Mouse (Mus musculus) left cerebral cortex, postnatal 4 days (tissue): ENCODE data around the gene Vmn1r233. TPM values are rescaled to one million over a fixed set of nuclear protein-coding genes. Genes with fewer than 3 reads are reported as not detected.

Experiments
- DNase-seq: peaks from one replicate; pipeline ENCODE4 v3.0.0-alpha.2; 2022
- intact Hi-C: fragments of 180-260 bp; cut with DNase I; formaldehyde crosslinking; loops from one replicate; pipeline ENCODE4 v1.15.1; 2025
- total RNA-seq, 2 experiments: library from RNA; stranded (reverse); gene quantifications; 2 replicates each; pipeline ENCODE4 v1.2.3; 2021

Vmn1r233 gene
- not detected for total RNA-seq

DNA sequence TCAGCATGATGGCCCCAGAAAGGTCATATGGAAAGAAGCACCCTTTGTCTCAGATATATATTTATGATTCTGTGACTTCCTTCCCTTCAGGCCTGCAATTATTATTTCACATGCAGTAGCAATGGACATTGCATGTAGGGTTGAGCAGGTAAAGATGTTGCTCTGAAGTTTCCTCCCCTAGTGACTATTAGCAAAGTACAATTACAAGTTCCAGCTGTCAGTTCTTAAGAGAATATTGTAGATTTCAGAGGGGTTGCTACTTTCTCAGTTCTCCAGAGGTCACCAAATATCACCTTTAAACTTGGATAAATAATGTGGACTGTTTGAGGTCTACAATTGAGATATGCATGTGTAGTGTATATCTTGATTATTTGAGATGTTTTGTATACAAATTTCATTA lies at the start of gene Vmn1r233:
Gene Vmn1r233, minus strand, starts transcription at position 101 of the 400 bp plus-strand sequence.
- DNase-seq, result no peak
- intact Hi-C loops, result no loop called here

DNA sequence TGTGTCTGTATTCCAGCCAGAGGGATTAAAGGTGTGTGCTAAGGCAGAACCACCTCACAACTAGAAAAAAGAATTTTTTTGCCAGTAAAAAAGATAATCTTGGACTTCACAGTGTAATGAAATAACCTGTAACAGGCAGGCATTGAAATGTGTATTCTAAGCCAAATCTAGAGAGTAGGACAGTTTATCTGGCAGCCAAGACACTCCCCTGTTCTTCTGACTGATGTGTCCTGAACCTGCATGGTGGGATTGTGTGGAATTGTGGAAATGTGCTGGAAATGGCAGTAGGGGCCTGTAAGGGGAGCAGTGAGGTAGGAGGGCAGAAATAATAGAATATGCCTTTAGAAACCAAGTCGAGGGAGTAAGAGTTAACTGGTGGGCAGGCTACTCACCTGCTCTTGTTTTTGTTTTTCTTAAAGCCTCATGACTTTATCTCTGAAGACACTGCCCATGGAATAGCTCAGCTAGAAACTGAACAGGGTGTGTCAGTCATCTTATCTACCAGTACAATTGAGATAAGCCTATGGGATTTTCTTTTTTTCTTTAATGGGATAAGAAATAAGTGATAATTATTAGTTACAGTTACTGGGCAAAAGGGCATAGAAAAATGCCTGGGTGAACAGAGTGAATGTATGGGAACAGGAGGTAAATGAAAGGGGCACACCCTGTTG lies 22.3 kb upstream of the Vmn1r233 start:
- intact Hi-C loops, result no loop called here

DNA sequence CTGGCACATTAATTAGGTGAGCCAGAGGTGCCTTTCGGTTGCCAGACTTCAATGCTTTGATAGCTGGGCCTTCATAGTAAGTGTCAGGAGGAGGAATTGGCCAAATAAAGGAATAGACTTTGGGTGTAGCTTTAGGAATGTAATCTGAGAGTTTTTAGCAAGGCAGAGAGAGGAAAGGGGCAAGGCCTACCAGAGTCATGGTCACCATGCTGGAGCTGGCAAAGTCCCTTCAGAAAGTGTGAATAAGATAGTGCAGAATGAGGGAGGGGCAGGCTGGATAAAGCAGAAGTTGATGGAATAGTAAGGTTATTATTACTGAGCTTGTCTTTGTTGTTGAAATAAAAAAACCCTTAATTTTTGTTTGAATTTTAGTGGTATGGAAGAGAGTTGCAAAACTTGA lies 13.5 kb upstream of the Vmn1r233 start:
- no peak for DNase-seq
- intact Hi-C loops, result loop anchor here (5.0 kb wide), 1 partner anchor 37 kb away; no protein-coding TSS in a partner anchor

More for the DNA sequence above, 22.3 kb upstream of the Vmn1r233 start:
- no peak for DNase-seq

DNA sequence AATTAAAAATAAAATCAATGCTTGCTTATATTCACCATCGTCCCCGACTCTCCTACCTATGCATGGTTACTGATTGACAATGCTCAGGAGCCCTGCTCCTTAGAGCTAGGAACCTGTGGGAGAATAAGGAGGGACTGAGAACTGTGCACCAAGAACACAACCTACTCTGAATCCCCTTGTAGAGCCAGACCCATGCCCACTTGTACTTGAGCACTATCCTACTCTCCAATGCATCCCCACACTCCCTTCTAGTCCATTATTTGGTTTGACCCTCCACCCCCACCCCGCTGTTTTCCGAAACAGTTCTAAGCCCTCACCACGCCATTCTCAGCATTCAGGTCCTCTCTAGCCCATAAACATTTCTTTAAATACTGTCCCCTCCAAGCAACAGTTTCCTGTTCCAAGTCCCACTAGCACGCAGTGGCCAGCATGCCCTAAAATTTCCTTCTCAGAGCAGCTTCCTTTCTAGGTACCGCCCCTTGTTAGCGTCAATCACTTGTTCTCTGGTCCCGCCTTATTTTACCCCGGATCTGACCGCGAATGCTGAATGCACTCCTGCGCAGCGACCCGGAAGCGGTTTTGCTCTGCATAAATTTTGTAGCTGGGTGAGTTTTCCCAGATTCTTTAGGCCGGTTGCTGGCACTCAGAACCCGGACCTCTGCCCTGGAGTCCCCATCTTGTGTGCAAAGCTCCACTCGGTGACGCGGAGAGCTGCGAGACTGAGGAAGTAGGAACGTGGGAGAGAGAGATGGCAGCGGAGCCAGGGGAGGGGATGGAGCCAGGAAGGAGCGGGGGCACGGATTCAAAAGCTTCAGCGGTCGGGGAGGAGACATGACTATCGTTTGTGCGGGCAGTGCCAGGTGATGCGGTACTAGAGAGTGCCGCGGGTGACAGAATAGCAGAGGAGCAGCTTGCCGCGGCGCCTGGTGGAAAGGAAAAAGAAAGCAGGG lies 12.4 kb upstream of the Vmn1r233 start, which contains the start of gene Zfp160:
Gene Zfp160, plus strand, starts transcription at position 522 of the 950 bp plus-strand sequence.
- intact Hi-C loops, result loop anchor here (5.0 kb wide), 1 partner anchor 36 kb away; no protein-coding TSS in a partner anchor

DNA sequence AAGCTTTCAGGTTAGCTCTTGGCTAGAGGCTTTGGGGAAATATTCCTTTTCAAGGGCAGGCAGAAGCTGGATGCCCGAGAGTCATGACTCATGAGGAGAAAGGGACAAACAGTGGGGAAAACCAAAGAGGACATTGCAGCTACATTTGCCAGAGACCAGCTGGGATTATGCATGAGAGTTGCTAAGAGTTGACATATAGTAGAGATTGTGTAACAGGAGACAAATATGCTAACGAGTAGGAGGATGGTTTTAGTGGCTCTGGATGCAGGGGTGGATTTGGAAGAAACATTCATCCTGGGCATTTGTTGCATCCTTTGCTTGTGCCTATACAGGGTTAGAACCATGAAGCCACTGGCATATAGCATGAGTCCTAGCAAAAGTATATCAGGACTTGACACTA lies 2.5 kb downstream of the Vmn1r233 start:
- intact Hi-C loops, result no loop called here
- DNase-seq, result no peak

More for the DNA sequence above, 12.4 kb upstream of the Vmn1r233 start, which contains the start of gene Zfp160:
- DNase-seq, result peak; percentile 89

DNA sequence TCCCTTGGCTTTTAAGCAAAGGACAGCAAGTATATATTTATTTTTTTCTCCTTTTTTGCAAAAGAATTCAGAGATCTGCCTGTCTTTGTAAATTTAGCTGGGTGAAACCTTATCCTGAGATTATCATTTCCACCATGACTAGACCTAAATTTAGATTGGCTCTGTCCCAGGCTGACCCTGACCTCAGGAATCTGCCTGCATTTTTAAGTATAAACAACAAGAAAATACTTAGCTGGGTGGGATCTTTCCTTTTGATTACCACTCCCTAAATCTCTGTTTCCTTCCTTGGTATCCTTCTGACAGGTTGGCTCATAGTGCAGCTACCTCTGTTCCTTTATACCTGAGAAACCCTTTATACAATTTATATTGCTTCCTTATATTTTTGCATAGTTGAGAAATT lies 29.6 kb downstream of the Vmn1r233 start:
- DNase-seq, result no peak
- intact Hi-C loops, result loop anchor here (10.0 kb wide), 1 partner anchor 608 kb away; no protein-coding TSS in a partner anchor

DNA sequence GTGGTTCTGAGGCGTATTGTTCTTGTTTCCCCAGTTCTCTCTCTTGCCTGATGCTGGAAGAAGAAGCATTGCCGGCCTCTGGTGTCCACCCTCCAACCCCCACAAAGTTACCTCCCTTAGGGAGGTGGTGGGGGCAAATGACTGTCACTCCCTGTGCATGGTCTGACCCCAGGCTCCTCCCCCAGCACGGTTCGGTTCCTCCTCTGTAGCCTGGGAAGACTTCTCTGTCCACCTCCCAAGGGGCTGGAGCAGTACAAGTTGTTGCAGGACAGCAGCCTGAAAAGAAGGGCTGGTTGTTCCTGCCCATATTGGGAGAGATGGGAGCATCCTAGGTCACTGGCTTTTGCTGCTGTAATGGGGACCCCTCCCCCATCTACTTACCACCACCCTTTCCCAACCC lies 30.8 kb downstream of the Vmn1r233 start:
- intact Hi-C loops, result loop anchor here (10.0 kb wide), 1 partner anchor 609 kb away; no protein-coding TSS in a partner anchor

DNA sequence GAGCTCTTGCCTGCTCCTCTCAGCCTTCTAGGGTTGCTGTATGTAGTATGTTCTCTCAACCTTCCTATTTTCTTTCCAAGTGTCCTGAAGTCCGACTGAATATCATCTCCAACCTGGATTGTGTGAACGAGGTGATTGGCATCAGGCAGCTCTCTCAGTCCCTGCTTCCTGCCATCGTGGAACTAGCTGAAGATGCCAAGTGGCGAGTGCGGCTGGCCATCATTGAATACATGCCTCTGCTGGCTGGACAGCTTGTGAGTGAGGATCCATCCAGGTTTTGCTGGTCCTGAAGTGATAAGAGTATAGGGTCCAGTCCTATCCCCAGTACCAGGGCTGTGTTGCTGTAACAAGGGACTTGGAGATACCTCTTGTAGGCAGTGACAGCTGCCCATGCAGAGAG lies 35.9 kb downstream of the Vmn1r233 start:
- no peak for DNase-seq
- intact Hi-C loops, result loop anchor here (10.0 kb wide), 1 partner anchor 614 kb away; no protein-coding TSS in a partner anchor

More for the DNA sequence above, 30.8 kb downstream of the Vmn1r233 start:
- no peak for DNase-seq

DNA sequence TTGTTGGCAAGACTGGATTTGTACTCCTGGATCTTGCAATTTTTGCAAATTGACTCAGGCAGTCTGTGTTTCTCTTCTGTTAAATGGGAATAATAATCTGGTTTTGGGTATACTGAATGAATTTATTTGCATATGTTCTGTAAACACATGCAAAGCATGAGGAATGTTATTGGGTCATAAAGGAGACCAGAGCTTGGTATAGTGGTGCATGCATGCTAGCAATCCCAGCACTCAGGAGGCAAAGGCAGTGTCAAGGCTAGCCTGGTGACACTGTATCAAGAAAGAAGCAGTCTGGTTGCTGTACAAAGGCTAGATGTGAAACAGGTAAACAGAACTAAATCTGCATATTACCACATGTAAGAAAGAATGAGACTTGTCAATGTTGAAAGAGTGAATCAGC lies 49.6 kb downstream of the Vmn1r233 start:
- DNase-seq, result no peak
- intact Hi-C loops, result no loop called here

DNA sequence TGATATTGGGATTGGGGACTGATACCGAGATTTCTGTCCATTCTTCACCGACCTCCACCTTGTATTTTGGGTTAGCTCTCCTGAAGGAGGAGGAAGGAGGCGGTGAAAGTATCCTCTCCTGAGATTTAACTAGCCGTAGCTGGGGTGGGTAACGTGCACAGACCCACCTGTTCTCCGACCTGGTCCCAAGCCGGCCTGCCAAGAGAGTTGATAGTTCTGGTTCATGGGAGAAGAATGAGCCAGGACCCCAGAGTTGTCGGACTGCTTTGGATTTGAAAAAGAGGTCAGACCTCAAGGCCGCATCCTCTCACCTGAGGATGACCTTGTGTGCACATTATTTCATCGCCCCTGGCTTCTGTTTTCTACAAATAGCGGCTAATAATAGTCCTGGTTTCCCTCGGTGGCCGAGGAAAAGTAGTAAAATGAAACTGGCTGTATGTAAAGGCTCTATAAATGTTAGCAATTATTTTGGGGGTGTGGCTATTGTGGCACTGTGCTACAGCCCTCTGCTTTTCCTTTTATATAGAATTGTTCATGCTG lies 50.2 kb downstream of the Vmn1r233 start:
- intact Hi-C loops, result no loop called here

DNA sequence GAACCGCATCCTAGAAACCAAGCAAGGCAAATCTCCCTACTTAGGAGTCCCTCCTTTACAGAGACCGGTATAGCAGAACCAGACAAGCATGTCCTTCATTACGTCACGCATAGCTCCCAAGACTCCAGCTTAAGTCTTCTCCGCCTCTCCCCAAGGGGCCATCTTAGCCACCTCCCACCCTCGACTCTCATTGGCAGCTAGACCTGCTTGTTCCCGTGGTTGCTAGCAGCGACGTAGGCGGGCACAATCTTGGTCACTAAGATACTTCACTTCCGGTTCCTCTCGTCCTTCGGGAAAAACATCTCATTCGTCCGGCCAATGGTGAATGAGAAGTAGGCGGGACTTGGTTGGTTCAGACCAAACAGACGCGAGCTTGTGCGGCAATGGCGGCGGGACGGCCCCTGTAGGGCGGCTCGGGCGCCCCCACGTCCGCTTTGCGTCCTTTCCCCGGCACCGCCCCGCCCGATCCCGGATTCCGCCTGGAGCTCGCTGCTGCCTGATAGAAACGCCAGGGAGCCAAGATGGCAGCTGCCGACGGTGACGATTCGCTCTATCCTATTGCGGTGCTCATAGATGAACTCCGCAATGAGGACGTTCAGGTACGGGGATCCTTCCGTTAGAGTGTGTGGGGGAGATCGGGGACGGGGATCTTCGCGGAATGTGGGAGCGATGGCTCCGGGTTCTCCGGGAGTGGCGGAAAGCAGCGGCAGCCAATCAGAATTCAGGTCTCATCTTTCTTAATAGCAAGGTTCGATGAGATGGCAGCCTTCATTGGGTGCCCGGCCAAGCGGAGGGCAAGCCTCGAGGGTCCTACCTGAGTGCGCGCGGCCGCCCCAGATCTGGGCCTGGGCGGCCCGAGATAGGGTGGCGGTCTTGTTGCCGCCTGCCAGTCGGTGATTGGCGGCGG lies 51.0 kb downstream of the Vmn1r233 start, which contains the start of gene Ppp2r1a:
Gene Ppp2r1a, plus strand, starts transcription at position 327 of the 907 bp plus-strand sequence.
- intact Hi-C loops, result no loop called here
- DNase-seq, result peak; percentile 98

More for the DNA sequence above, 50.2 kb downstream of the Vmn1r233 start:
- peak; percentile 12 for DNase-seq

DNA sequence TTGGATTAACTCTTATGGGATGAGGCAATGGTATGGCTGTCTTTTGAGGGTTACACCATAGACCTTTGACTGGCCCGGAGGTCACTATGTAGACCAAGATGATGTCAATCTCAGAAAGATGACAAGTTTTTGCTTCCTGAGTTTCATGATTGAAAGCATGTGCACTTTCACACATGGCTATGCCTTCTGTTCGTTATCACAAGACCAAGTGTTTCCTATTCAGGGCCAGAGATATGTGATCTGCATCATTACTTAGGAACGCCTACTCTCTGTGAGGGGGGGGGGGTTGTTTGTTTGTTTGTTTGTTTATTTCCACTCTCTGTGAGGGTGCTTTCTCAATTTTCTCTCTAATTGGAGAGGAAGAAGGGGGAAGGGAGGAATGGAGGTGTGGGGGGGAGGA lies 52.0 kb downstream of the Vmn1r233 start:
- intact Hi-C loops, result no loop called here
- DNase-seq, result no peak

Other genes with a start within 250 kb of the Vmn1r233 start
- not detected for gene Vmn1r228, start 210.3 kb downstream of the Vmn1r233 start, total RNA-seq
- under 1 TPM; 0.12 to 0.16 TPM for gene Vmn1r229, start 184.9 kb downstream of the Vmn1r233 start, total RNA-seq
- gene Vmn1r230, start 156.0 kb downstream of the Vmn1r233 start, total RNA-seq, result not detected
- not detected for gene Vmn1r231, start 91.4 kb downstream of the Vmn1r233 start, total RNA-seq
- not detected for gene Vmn1r232, start 76.8 kb downstream of the Vmn1r233 start, total RNA-seq
- gene Ppp2r1a, start 51.2 kb downstream of the Vmn1r233 start, total RNA-seq, result 100 to 1,000 TPM; 630 to 657 TPM
- gene Zfp160, start 12.4 kb upstream of the Vmn1r233 start, total RNA-seq, result 10 to 100 TPM; 29.4 to 30.8 TPM
- not detected for gene Vmn1r234, start 229.6 kb upstream of the Vmn1r233 start, total RNA-seq